Mouse (Mus musculus) bone marrow macrophage, adult 2 months (primary cell): ENCODE measurements around the gene Cyp2c68. TPM values are rescaled to one million over a fixed set of nuclear protein-coding genes. Genes with fewer than 3 reads are reported as not detected.
"Not testable (repeated sequence)": the region's sequence is repeated elsewhere in the genome, so short reads cannot be mapped to it uniquely, and the experiment has no call there.

Source experiments
- H3K27ac ChIP-seq: 2 replicates; pipeline ENCODE4 v1.5.1; 2012; ENCODE audit warnings: low read depth, low read length; ENCODE audit not compliant: insufficient read depth
- H3K4me1 ChIP-seq: 2 replicates; pipeline ENCODE4 v1.6.1; 2012; ENCODE audit warnings: low read length; ENCODE audit not compliant: control insufficient read depth, insufficient read depth
- H3K4me3 ChIP-seq: 2 replicates; pipeline ENCODE4 v1.5.1; 2012; ENCODE audit warnings: mild to moderate bottlenecking, low read length, moderate library complexity; ENCODE audit not compliant: insufficient read depth
- CTCF ChIP-seq: IDR thresholded peaks from 2 replicates; pipeline ENCODE4 v1.5.1; 2012; ENCODE audit warnings: low read depth, mild to moderate bottlenecking, low read length, moderate library complexity
- POLR2A ChIP-seq: IDR thresholded peaks from 2 replicates; pipeline ENCODE4 v1.6.1; 2012; ENCODE audit warnings: mild to moderate bottlenecking, low read depth, low read length, borderline replicate concordance
- polyA plus RNA-seq: library from polyadenylated mRNA; stranded (reverse); fragments of >200 nt; gene quantifications from 2 replicates; pipeline ENCODE4 v1.2.4, GENCODE M21; 2012; ENCODE audit not compliant: missing spikeins, insufficient read depth, insufficient read length

The Cyp2c68 gene
- not detected in 2 replicates for polyA plus RNA-seq

DNA sequence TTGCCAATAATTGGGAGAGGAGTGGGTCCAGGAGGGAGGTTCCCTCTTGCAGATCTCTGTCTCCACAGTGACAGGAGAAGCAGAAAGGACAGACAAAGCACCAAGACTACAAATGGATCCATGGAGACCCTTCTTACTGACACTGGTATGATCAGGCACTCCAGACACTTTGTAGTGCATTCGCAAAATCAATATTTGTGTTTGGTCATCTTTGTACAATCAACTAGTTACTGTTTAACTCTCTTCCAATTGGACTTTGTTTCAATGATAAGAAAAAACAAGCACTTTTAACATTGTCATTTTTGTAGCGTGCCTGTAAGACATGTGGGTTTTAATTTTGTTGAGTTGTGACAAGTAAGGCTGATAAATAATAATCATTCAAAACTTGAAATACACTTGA lies at the start of gene Cyp2c68:
Cyp2c68 (minus strand) TSS at position 135 of the 400 bp plus-strand sequence.
- no peak within 1 kb of the TSS for H3K27ac ChIP-seq
- H3K4me3 ChIP-seq: no peak within 1 kb of the TSS
- no peaks in the 10 kb centered on the region for H3K4me1 ChIP-seq
- TF ChIP-seq CTCF (no peak), POLR2A (no peak)

DNA sequence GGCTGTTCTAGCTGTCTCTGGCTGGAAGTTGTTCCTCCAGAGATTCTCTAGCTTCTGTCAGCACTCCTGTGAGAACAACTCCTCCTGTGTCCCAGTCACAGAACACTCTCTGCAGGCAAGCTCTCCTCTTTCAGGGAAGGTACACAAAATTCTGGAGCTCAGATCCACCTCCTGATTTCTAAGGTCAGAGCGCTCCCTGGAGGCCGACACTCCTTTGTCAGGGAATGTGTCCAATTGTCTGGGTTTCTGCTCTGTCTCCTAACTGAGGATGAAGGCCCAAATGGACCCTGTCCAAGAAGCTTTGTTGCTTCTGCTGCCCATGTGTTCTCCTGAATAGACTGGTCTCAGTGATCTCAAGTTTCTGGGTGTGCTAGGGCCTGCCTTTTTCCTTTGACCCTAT lies 44.6 kb upstream of the Cyp2c68 start:
- H3K4me1 ChIP-seq, H3K27ac ChIP-seq, H3K4me3 ChIP-seq: not testable (repeated sequence)

DNA sequence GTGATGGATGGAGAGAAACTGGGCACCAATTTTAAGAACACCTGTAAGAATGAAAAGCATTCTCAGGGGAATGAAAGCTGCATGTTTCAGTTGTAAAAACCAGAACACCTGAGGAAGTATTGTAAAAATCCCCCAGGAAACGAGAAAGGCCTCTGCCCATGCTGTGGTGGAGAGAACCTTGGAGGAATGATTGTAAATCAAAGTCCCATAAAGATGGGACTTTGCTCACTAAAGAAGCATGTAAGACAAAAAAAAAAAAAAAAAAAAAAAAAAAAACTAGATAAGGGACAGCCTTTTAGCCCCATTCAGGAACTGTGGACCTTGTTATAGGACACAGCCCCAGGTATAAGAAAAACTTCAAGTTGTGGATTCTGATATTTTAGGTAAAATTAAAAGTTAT lies 4.5 kb upstream of the Cyp2c68 start:
- H3K4me3 ChIP-seq: no peak overlapping the region
- H3K27ac ChIP-seq: no peak overlapping the region
- TF ChIP-seq CTCF: no peak
- TF ChIP-seq POLR2A: no peak
- no peaks in the 10 kb centered on the region for H3K4me1 ChIP-seq

DNA sequence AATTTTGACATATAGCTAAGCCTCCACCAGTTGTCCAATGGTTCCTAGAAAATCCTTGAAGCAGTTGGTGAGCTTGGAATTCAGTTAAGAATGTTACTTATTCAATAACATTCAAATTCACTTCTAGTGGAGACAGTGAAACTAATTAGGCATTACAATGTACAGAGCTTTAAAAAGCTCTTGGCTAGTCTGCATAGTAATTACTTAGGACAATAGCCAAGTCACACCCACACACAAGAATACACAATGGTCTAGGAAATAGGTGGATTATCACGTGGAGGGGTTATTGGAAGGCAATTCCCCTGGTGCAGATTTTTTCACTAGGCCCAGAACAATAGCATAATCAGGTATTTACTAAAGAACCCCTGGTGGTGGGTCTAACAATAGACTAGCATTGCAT lies 3.5 kb upstream of the Cyp2c68 start:
- H3K4me1 ChIP-seq, H3K4me3 ChIP-seq, H3K27ac ChIP-seq: not testable (repeated sequence)

DNA sequence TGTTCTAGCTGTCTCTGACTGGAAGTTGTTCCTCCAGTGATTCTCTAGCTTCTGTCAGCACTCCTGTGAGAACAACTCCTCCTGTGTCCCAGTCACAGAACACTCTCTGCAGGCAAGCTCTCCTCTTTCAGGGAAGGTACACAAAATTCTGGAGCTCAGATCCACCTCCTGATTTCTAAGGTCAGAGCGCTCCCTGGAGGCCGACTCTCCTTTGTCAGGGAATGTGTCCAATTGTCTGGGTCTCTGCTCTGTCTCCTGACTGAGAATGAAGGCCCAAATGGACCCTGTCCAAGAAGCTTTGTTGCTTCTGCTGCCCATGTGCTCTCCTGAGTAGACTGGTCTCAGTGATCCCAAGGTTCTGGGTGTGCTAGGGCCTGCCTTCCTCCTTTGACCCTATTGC lies 29.7 kb downstream of the Cyp2c68 start:
- not testable (repeated sequence) for H3K4me3 ChIP-seq, H3K4me1 ChIP-seq, H3K27ac ChIP-seq

DNA sequence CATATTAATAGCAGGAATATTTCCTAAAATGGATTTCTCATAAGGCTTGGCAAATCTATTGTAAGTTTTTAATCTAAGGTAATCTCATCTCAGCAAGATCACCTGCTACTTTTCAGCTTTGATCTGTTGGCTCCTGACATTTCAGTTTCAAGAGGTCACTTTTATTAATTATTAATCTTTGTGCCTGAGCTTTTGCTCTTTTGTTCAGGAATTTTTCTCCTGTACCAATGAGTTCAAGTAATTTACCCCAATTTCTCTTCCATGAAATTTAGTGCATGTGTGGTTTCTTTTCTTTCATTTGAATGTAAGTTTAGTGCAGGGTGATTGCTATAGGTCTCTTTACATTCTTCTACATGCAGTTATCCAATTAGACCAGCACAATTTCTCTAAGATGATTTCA lies 75.2 kb downstream of the Cyp2c68 start:
- H3K27ac ChIP-seq, H3K4me3 ChIP-seq, H3K4me1 ChIP-seq: not testable (repeated sequence)

DNA sequence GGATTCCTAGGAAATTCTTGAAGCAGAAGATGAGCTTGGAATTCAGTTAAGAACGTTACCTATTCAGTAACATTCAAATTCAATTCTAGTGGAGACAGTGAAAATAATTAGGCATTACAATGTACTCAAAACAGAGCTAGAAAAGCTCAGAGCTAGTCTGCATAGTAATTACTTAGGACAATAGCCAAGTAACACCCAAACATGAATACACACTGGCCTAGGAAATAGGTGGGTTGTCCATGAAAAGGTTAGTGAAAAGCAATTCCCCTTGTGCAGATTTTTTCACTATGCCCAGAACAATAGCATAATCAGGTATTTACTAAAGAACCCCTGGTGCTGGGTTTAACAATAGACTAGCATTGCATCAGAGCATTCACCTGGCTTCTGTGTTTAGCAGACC lies 88.5 kb downstream of the Cyp2c68 start:
- Histone ChIP-seq H3K4me3 (no peak overlapping the region), H3K27ac (no peak overlapping the region), H3K4me1 (no peaks in the 10 kb centered on the region)
- no peak for TF ChIP-seq CTCF
- no peak for TF ChIP-seq POLR2A

DNA sequence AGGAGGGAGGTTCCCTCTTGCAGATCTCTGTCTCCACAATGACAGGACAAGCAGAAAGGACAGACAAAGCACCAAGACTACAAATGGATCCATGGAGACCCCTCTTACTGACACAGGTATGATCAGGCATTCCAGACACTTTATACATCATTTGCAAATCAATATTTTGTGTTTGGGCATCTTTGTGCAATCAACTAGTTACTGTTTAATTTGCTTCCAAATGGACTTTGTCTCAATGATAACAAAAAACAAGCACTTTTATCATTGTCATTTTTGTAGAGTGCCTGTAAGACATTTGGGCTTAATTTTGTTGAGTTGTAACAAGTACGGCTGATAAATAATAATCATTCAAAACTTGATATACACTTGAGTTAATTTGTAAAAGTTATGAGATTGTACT lies 91.9 kb downstream of the Cyp2c68 start, which contains the start of gene Cyp2c67:
Cyp2c67 (minus strand) TSS at position 114 of the 400 bp plus-strand sequence.
- no peak within 1 kb of the TSS for H3K4me3 ChIP-seq
- TF ChIP-seq CTCF (no peak), POLR2A (no peak)
- H3K4me1 ChIP-seq: no peaks in the 10 kb centered on the region
- H3K27ac ChIP-seq: no peak within 1 kb of the TSS

DNA sequence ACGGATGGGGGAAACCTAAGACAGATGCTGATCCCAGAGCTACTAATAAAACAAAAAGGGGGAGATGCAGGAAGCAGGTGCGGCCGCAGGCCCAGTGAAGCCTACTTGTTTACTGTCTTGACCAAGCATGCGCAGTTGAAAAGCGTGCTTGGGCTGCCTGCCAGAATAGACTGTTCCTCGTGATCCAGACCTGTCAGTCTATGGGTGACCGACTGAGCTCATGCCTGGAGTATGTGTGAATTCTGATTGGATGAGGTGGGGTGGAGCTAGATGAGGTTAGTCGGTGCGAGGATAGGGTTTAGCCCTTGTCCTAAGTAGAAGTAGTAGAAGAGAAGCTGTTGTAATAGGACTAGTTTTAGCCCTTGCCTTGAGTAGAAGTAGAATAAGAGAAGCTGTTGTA lies 93.3 kb downstream of the Cyp2c68 start:
- Histone ChIP-seq H3K4me1 (no peaks in the 10 kb centered on the region), H3K27ac (no peak overlapping the region), H3K4me3 (no peak overlapping the region)
- TF ChIP-seq CTCF (no peak), POLR2A (no peak)

DNA sequence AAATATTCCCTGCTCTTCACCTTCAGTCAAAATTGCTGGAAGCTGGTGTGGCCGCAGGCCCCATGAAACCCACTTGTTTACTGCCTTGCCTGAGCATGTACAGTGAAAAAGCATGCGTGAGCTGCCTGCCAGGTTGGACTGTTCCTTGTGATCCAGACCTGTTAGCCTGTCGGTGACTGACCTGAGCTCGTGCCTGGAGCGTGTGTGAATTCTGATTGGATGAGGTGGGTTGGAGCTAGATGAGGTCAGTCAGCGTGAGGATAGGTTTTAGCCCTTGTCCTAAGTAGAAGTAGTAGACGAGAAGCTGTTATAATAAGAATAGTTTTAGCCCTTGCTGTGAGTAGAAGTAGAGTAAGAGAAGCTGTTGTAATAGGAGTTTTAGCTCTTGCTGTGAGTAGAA lies 96.3 kb downstream of the Cyp2c68 start:
- H3K27ac ChIP-seq, H3K4me3 ChIP-seq, H3K4me1 ChIP-seq: not testable (repeated sequence)

Other genes with a start within 250 kb of the Cyp2c68 start
- gene Cyp2c39, start 230.2 kb downstream of the Cyp2c68 start, polyA plus RNA-seq: not detected in 2 replicates
- not detected in 2 replicates for gene Cyp2c67, start 92.0 kb downstream of the Cyp2c68 start, polyA plus RNA-seq
- gene Cyp2c40, start 71.8 kb upstream of the Cyp2c68 start, polyA plus RNA-seq: not detected in 2 replicates
- not detected in 2 replicates for gene Cyp2c69, start 145.7 kb upstream of the Cyp2c68 start, polyA plus RNA-seq